Mouse (Mus musculus) thymus, postnatal 0 days (tissue): Measurements from ENCODE around the gene Akap1. TPM values are rescaled to one million over a fixed set of nuclear protein-coding genes. Genes with fewer than 3 reads are reported as not detected.

Experiments
- DNase-seq: peaks from one replicate; pipeline ENCODE4 v3.0.0-alpha.2; 2015; ENCODE audit warnings: low spot score
- polyA plus RNA-seq: library from polyadenylated mRNA; unstranded; fragments of >200 nt; fragmentation: Nextera tagmentation; extraction: Ambion mirVana; gene quantifications from 2 replicates; pipeline ENCODE4 v1.2.1, GENCODE M21; 2015

Akap1 gene
- polyA plus RNA-seq, 1 experiment from 2014 or later: 9.3 TPM

DNA sequence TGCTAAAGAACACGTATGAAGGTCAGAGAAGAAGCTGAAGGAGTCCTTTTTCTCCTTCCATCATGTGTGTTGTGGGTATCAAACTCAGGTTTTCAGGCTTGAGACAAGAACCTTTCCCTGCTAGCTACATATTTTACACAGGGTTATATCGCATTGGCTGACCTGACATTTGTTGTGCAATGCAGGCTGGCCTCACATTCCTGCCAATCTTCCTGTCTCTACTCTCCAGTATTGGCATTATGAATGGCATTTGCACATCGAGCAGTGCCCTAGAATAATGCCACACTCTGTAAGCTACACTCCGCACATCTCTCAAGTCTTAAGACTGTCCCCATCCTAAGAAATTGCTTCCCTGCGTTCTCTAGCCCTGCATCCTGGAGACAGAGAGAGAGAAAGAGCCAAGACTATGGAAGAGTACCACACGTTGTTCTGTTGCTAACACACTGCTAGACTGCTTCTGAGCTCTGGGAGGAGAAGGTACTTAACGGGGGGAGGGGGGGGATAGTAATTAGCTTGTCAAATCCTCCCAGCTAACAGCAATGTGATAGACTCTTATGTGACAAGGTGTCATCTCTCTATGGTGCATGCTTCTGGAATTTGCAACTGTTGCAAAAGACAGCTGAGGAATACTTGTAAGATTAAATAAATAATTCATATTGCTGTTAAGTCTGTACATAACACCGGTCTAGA, 20.1 kb upstream of the Akap1 start:
- DNase-seq: no peak

DNA sequence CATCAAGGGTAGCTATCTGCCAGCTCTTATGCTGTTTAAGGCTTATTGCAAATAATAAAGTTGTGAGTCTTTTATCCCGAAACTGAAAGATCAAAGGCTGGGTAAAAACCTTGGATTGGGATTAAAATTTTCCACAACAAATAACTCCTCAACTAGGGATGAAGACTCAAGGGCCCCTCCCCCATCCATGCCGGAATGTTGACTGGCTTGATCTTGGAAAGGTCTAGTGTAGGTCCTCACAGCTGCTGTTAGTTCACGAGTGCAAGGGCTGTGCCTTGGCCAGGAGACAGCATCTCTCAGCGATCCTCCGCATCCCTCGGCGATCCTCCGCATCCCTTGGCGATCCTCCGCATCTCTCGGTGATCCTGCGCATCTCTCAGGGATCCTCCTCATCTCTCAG, 13.6 kb upstream of the Akap1 start:
- no peak for DNase-seq

DNA sequence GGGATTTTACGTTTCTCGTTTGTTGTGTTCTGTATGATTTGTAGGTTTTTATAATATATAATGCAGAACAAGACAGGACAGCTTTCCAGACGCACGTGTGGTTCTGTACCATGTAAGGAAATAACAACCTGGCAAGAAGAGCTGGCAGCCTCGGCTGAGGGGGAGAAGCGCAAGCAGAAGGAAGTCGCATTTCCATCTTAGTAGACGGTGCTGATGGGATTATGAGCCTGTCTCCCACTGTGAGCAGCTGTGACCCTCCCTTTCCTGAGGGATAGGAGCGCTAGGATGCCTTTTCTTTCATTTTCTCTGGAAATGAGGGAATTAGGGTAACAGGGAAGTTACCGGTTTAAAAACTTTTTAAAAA, 9.3 kb upstream of the Akap1 start:
- no peak for DNase-seq

DNA sequence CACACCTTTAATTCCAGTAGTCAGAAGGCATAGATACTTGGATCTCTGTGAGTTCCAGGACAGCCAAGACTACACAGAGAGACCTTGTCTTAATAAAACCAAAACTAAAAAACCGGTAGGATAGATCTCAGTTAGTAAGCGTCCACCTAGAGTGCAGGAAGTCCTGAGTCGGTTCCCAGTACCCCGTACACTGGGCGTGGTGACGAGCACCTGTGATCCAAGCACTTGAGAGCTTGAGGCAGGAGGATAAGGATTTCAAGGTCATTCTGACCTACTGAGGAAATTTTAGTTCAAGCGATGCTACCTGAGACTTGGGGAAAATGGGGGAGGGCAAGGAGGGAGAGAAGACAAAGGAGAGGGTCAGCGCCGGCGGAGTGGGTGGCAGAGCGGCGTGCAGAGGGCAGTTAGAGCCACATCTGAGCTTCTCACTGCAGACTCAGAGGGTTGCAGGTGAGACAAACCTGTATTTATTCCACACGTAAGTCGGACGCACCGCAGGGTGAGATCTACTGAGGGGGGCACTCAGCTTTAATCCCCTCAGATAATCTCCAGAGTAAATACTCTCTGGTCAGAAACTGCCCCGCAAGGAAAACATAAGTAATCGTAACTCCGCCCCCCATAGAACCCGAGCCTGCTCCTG, 8.8 kb upstream of the Akap1 start:
- no peak for DNase-seq

DNA sequence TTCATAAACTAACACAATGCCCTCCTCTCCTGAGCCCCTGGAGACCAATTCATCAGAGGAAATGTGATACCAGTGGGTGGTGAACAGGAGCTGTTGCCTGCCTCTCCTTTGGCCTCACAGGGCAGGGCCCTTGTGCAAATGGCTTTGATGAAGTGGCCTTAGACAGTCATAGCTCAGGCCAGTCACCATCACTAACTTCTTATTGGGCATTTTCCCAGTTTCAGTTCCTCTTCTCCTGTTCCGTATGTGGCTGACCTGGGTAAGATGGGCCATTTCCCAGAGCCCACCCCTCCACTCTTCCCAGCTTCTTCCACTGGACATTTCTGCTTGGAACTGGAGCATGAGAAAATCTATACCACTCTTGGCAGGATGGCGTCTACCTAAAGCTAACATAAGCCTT, 5.1 kb upstream of the Akap1 start:
- no peak for DNase-seq

DNA sequence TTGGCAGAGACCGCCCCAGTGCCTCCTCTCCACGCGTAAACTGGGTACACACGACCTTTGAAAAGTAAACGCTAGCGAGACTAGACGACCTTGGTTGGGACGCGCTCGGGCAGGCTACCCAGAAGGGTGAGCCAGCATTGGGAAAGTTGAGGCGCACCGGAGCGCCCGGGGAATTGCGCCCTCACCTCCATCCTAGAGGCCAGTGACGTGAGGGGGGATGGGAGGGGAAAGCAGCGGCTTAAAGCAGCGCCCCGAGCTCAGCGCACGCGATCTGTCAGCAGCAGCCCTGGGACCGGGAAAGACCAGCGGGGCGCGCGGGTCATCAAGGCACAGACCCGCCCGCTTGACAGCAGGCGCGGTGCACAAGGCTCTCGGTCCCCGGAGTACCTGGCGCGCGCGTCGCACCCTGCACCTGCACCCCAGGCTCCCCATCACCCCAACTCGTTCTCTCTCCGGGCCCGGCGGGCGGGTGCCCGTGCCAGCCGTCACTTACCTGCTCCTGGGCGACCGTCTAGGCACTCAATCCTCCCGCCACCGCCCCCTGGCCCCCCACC, 405 bp downstream of the Akap1 start:
- no peak for DNase-seq

DNA sequence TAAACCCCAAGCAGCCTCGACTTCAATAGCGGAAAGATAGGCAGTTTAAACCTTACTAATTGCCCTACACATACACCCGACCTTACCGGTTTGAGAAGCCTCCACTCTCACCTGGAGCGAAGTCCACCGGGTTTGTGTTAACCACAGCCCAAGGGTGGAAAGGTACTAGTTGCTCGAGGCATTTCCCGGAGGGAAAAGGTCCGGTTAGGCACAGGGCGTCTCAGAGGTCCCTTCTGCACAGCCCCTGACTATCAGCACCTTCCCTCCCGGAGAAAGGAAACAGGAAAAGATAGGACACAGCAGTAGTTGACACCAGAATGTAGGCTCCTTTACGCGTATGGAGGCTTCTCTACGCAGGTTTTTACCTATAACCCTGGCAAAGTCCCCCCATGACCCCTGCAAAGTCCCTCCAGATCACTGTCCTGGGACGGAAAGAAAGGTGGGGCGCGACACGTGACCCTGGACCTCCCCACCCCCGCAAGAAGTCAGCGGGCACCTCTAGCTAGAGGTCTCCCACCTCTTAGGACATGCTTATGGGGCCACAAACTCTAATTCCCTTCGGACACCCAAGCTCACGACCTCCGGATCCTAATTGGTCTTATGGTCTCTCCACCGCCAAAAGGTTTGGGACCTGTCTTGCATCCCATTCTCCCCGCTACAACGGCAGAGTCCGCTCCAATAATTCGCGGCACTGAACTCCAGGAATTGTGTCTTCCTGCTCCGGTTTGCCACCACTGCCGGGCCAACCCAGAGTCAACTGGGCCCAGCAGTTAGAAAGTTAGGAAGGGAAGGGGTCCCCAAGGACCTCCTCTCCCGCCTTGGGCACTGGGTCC, 1.1 kb downstream of the Akap1 start:
- no peak for DNase-seq

DNA sequence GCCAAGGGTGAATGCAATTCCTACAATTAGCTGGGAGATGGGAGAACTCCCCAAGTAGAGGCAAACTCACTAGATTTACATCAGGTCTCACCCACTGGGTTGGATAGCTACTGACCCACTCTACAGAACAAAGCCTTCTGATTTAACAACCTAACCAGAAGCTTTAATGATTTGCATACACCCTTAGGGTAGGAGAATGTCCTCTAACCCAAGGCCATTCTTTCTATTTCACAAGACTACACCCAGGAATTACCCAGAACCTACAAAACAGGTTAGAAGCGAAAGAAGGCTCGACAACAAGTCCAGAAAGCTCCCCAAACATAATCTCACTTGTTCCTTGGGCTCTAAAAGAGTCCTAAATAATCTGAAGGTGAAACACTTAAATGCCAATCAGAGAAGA, 2.0 kb downstream of the Akap1 start:
- no peak for DNase-seq

DNA sequence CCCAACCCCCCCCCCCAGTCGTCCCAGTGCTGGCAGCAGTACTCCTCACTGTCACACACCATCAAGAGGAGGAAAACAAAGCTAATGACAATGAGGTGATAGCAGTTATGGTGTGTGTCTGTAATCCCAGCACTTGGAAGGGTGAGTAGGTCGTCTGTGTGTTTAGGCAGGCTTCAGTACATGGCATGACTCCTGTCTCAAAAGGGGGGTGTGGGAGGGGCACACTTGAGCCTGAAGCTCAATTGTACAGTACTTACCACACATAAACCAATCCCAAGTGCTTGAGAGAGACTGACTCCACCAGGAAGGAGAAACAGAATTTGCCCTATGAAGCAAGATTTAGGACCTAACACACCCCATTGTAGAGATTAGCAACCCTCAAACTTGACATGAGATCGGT, 3.3 kb downstream of the Akap1 start:
- no peak for DNase-seq

DNA sequence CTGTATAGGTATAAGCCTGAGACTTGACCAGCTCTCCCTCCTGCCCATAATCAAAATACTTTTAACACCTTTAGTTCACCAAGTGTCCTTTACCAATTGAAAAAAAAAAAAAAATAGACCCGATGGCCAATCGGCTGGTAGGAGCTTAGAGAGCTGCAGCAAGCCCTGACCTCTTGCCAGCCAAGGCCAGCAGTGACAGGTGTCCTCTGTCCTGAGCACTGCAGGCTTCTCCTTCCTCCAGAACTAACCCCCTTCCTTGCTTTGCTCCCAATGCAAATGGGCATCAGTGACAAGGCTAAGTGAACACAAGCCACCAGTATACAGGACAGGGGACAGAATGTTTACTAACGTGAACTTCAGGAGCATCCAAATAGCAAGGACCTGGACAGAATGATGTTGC, 3.7 kb downstream of the Akap1 start:
- DNase-seq: no peak

DNA sequence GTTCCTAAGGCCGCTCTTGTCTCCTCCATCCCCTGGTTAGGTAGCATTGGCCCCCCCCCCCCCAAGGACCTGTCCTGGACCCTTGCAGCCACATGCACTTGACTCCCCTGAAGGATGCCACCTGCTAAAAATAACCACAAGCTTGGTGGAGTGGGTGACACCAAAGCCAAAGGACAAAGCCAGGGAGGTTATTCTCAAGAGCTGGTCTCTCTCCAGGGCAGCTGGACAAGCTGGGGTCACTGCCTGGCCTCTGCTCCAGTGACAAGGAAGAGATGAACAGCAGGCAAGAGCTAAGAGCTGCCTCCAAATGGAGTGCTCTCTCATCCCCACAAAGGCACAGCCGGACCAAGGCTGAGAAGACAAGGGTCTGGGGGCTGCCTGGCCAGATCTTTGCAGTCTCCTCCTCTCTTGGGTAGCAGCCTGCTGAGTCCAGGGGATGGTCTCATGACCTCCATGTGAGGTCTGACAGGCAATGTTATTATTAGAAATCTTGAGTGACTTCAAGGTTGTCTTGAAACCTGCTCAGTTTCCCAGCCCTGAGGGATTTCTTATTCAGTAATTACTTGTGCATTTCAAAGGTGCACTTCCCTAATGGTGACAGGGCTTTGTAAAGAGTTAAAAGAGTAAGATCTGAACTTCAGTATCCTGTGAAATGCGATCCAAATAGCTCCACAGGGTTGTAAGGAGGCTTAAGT, 6.9 kb downstream of the Akap1 start:
- DNase-seq: no peak

DNA sequence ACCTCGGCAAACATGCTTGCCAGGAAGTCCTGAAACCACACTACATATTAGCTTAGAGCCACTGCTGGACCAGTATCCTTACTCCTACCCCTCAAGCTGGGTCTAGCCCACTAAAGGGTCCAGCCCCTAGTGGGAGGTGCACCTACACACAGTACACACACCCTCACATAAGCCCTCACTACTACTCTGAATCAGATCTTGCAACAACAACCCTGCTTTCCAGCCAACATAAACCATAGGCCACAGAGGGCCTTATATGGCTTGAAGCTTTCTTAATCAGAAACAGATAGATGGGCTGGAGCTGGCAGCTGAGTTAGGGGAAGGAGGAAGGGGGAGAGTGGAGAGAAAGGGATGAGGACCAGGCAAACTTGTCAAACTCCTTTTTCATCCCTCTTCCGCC, 8.0 kb downstream of the Akap1 start:
- no peak for DNase-seq

DNA sequence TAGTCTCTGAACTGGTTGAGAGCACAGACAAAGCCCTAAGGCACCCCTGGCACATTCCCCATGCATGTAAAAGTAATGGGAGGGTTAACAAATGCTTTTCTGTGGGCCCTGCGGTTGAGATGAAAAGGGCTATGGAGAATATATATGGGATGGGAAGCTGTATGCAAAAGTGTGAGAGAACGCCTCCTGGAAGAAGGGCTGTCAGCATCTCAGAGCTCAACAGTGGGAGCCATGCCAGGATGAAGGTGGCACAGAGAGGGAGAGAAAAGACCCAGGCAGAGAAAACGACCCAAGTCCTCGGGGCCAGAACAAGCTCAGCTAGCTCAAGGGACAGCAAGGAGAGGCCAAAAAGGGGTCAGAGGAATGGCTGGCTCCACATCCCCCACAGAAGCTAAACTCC, 8.6 kb downstream of the Akap1 start:
- no peak for DNase-seq

DNA sequence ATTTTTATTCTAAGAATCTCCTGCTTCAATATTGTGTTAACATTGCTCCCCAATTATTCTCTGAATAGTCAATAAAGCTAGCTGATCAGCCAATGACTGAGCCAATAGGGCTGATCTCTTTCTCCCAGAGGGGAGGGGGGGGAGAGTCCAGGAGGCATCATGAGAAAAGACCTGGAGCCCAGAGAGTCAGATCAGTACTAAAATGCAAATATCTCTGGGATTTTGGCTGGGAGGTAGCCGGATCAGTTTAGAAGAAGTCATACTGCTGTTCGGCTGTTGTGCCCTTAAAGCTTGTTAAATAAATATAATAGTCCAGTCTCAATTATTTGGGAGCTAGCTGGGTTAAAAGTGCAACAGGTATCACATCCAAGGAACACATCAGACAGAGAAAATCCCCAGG, 10.8 kb downstream of the Akap1 start:
- no peak for DNase-seq

DNA sequence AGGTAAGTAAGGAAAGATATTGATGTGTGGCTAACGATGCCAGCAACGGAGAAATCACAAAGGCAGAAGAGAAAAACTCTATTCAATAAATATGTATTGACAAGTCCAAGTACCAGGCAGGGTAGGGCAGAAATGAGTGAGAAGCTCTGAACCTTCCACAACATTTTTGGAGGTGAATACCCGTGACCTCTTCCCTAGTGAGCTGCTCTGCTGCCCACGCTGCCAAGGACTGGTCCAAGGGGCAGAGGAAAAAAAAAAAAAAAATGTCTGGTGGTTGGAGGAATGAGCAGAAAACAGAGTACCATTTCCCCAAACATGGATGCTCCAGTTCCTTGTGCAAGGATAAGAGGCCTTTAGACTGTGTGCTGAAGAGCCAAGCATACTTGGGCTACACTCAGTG, 11.6 kb downstream of the Akap1 start:
- DNase-seq: no peak

DNA sequence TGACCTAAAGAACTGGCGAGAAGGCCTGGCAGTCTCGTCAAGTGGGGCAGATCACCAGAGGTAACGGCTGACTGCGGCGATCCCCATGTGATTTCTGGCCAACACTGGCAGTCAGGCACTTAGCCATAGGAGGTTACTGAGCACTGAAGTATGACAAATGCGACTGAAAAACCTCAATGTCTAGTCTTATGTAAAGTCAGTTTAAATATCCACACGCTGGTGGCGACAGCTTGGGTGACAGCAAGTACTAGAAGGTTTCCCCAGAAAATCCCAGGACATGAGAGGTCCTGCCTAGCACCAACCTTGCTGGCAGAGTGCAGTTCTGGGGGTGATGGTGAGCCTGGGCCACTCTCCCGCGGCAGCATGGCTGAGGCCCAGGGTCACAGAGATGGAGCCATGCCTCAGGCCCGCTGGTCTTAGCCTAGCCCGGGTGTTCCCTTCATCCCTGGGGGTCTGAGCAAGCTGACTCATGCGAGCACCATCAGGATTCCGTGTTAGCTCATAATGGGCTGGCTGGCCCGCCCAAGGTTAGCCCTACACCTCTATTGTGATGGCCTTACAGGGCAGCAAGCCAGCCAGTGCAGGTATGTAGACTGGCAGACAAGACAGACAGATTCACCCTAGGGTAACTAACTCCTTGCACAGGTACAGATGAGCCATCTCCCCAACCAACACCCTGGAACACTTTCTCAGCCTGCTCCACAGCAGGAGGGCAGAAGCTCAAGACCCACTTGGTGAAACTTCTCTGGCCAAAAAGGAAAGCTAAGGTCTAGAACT, 13.1 kb downstream of the Akap1 start:
- no peak for DNase-seq

DNA sequence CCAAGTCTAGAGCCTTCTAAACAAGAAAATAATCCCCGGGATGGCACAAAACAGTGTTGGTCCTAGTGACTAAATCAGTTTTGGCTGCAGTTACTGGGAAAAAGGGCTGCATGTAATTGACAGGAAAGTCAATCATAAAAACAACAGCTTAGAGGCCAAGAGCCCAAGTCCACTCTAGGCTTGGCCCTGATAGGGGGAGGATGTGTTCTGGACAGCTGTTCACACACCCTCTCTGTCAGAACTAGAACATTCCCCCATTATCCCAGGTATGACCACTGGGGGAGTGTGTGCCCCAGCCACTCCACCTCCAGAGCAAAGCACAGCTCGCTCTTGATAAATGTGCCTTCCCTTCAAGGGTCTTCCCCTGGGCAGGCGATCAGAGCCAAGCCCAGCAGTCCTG, 14.7 kb downstream of the Akap1 start:
- no peak for DNase-seq

DNA sequence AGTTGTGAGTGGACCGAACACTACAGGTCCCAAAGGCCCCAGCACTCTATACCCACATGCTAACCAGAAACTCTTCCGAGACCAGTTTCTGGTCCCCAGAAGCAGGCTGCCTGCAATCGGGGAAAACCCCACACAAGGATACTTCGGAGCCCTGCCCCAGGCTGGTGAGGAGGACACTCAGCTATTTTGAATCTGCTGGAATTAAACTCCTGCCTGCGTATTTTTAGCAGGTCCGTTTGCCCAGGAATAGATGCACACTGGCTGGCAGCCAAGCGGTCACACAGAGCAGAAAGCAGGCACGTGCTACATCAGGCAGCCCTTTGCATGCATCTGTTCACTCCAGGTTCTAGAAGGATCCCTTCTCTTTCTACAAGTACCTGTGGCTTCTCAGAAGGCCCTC, 15.1 kb downstream of the Akap1 start:
- no peak for DNase-seq

DNA sequence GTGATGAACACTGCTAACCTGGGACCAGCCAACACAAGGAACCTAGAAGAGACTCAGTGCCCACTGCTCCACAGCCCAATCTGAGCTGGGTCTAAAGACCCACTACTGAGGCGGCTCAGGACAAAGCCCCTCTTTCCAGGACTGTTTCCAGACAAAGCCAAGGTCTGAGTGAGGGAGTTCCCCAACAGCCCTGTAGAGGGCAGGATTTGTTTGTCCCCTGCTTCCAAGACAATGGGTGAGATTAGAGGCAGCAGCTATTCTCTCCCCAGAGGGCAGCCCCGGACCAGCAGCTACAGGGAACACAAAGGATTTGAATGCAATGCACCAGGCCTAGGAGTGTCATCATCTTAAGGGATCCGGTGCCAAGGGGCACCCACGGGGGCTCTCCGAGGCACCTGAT, 15.8 kb downstream of the Akap1 start:
- peak; percentile 64 for DNase-seq

DNA sequence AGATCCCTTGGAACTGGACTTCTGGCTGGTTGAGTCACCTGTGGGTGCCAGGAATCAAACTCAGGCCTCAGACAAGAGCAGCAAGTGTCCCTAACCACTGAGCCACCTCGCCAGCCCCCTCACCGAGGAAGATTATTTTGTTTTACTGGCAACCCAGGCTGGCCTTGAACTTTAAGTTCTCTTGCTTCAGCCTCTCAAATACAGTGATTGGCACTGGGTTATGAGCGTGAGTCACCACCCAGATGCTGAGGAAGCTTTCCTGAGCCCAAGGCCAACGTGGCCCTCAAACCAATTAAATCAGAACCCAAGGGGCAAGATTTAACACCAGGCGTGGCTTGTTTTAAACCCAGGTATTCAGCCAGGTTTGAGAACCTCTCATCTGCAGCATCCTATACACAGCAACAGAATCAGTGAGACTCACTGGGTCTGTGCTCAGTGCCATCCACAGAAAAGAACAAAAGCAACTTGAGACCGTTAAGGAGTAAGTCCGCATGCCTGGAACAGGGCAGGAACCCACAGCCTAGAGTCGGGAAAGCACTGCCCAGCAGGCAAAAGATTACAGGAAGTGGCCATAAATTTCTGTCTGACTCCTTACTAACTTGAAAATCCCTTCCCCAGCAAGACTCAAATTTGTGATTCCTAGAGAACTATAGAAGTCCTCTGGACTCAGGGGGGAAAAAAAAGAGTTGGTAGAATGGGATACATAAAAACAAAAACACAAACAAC, 16.9 kb downstream of the Akap1 start:
- DNase-seq: no peak
